In the genomic region with DNA sequence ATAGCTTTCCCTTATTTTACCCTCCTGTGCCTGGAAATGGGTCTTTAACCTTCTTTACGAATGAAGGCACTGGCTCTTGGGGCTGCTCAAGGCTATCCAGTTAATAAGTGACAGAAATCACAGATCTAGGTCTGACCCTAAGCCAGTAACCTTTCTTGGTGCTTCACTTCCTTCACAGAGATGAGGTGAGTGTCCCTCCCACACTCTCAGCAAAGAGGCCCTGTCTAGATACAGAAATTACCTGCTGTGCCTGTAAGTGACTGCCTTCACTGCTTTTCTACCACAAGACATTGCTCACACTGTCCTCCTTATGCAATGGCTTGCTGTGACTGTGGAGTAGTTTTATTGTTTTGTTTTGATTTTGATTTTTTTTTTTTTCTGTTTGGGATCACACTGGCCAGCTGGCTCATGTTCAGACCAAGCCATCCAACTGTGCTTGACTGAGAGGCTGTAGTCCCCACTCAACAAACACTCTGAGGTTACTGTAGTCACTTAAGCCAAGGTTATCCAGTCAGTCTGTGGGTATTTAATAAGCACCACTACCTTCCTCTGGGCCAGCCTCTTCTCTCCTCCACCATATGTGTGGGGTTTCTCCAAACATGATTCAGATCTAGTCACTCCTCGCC, we compare ENCODE assay signal across 11 mouse cellular contexts.
DNase-seq lines count a peak whose midpoint lies in the region; ATAC-seq and TF ChIP-seq lines count a peak whose summit lies in the region.
"Had no signal": no experiment of that assay in that cellular context is flagged by ENCODE, and none has a peak within 500 bp of the region (broad histone marks: within the 10 kb centered on the region; RNA-seq: fewer than 3 reads in every experiment).

No protein-coding gene starts in this region.

- DNase-seq in adrenal gland, adult 2 months = peak; percentile 21
- no peak for DNase-seq in adrenal gland, adult 18-20 months (ENCODE audit: low spot score in 2 of 2)
- peak; percentile 98 for DNase-seq in liver, adult 2 months (ENCODE audit: extremely low read depth, low read depth, low spot score)
- peak; percentile 43 to 58 for DNase-seq in kidney, postnatal 25 days
- DNase-seq in spleen, postnatal 14 days (ENCODE audit: low spot score in 2 of 2) = no peak
- no peak for DNase-seq in cerebellum, adult 11 months
- DNase-seq: midbrain, embryonic 14.5 days had no signal

- no peaks in the 10 kb centered on the region for H3K36me3 ChIP-seq in liver, adult 2 months (ENCODE audit: control insufficient read depth, insufficient read depth, low read length)
- H3K36me3 ChIP-seq in liver, embryonic 12.5 days = no peaks in the 10 kb centered on the region
- H3K36me3 ChIP-seq in stomach, embryonic 15.5 days = no peaks in the 10 kb centered on the region
- H3K36me3 ChIP-seq: hindbrain, embryonic 15.5 days had no signal

- H3K9ac ChIP-seq in liver, adult 2 months (ENCODE audit: low read depth, low read length) = peak overlapping the region; percentile 43
- no peak overlapping the region for H3K9ac ChIP-seq in liver, embryonic 12.5 days
- H3K9ac ChIP-seq in stomach, embryonic 15.5 days = no peak overlapping the region
- H3K9ac ChIP-seq: hindbrain, embryonic 15.5 days had no signal

- TF ChIP-seq POLR2A in liver, adult 2 months (IDR thresholded peaks at IDR 0.05; ENCODE audit: extremely low read depth, insufficient read depth, low read length) = no peak

- no peaks in the 10 kb centered on the region for H3K79me2 ChIP-seq in liver, adult 2 months (ENCODE audit: control insufficient read depth, insufficient read depth, low read length)

- 18% methylated on average over 2 of the region's 2 CpGs for WGBS in liver, adult 2 months
- WGBS in liver, embryonic 12.5 days (ENCODE audit: insufficient replicate concordance) = 56% methylated on average over 2 of the region's 2 CpGs
- 69% methylated on average over 2 of the region's 2 CpGs for WGBS in stomach, embryonic 15.5 days

- no peak for ATAC-seq in liver, embryonic 12.5 days
- peak; percentile 23; the same call in 1 of the 2 replicates for ATAC-seq in stomach, embryonic 15.5 days (ENCODE audit: insufficient read depth, low FRiP score, low read depth)
- ATAC-seq: forebrain, embryonic 16.5 days had no signal

- no peaks in the 10 kb centered on the region for H3K9me3 ChIP-seq in liver, embryonic 12.5 days (replicated peaks)
- no peaks in the 10 kb centered on the region for H3K9me3 ChIP-seq in stomach, embryonic 15.5 days
- H3K9me3 ChIP-seq: hindbrain, embryonic 15.5 days had no signal

- H3K4me3 ChIP-seq in liver, adult 2 months (ENCODE audit: insufficient read depth, low read depth, low read length) = no peak overlapping the region
- no peak overlapping the region for H3K4me3 ChIP-seq in liver, embryonic 12.5 days
- no peak overlapping the region for H3K4me3 ChIP-seq in stomach, embryonic 15.5 days (replicated peaks)
- H3K4me3 ChIP-seq: hindbrain, embryonic 15.5 days had no signal

- H3K27ac ChIP-seq in liver, adult 2 months (replicated peaks; ENCODE audit: insufficient read depth, low read depth, low read length) = peak overlapping the region; percentile 75
- no peak overlapping the region for H3K27ac ChIP-seq in liver, embryonic 12.5 days
- peak overlapping the region; percentile 86; the same call in 1 of the 2 replicates for H3K27ac ChIP-seq in stomach, embryonic 15.5 days
- H3K27ac ChIP-seq: hindbrain, embryonic 15.5 days had no signal

- TF ChIP-seq CTCF in liver, adult 2 months (IDR thresholded peaks at IDR 0.05; ENCODE audit: low read depth, low read length) = no peak

- peaks cover 22% of the 10 kb centered on the region for H3K4me1 ChIP-seq in liver, adult 2 months (ENCODE audit: control insufficient read depth, insufficient read depth, low read length)
- H3K4me1 ChIP-seq in liver, embryonic 12.5 days = no peaks in the 10 kb centered on the region
- H3K4me1 ChIP-seq in stomach, embryonic 15.5 days = peaks cover 9% of the 10 kb centered on the region; the same call in 1 of the 2 replicates
- H3K4me1 ChIP-seq: hindbrain, embryonic 15.5 days had no signal

- H3K27me3 ChIP-seq in liver, adult 2 months (ENCODE audit: control insufficient read depth, insufficient read depth, low read length) = no peaks in the 10 kb centered on the region
- no peaks in the 10 kb centered on the region for H3K27me3 ChIP-seq in liver, embryonic 12.5 days (replicated peaks)
- H3K27me3 ChIP-seq in stomach, embryonic 15.5 days (replicated peaks) = no peaks in the 10 kb centered on the region
- H3K27me3 ChIP-seq: hindbrain, embryonic 15.5 days had no signal

- no peak overlapping the region for H3K4me2 ChIP-seq in liver, embryonic 12.5 days
- no peak overlapping the region; the same call in 1 of the 2 replicates for H3K4me2 ChIP-seq in stomach, embryonic 15.5 days
- H3K4me2 ChIP-seq: hindbrain, embryonic 15.5 days had no signal

Comparison
In these comparisons a context has a peak if more than half of its experiments do, and no peak if none do; other contexts are left out.
1. DNase-seq: peak in adrenal gland, adult 2 months (single experiment), liver, adult 2 months (single experiment) and kidney, postnatal 25 days (2 of 2); none in adrenal gland, adult 18-20 months (0 of 2), spleen, postnatal 14 days (0 of 2) and cerebellum, adult 11 months (single experiment).